Mouse (Mus musculus) lung, postnatal 4 days (tissue): ENCODE measurements around the gene Hs3st5.

ENCODE experiments used
- DNase-seq, 2 experiments: peaks; one replicate each; pipeline ENCODE4 v3.0.0; 2021

The Hs3st5 gene

DNA sequence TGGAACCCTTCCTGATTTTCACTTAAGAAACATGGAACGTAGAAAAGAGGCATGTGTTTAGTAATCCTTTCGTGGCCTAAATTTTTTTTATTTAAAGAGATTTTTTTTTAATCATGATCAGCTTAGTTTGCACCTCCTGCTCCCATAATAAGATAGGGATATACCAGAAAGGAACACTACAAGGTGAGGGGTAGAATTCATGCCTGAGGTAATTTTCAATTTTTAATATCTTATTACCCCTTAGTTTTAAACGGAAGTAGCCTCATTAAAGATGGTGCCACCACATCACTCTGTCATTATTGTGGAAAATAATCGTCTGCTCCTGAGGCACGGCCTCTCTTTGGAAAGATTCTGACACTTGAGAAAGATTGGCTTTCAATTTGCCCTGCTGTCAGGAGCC, 299.2 kb downstream of the Hs3st5 start:
- no peak for DNase-seq

GRCm38 (mm10) chr10:36807007-36807406, 300.4 kb downstream of the Hs3st5 start:
- DNase-seq = no peak

GRCm38 (mm10) chr10:36818867-36819266, 312.3 kb downstream of the Hs3st5 start:
- no peak for DNase-seq

- no peak for DNase-seq
Measured at GRCm38 (mm10) chr10:36829079-36829478, 322.5 kb downstream of the Hs3st5 start.

DNA sequence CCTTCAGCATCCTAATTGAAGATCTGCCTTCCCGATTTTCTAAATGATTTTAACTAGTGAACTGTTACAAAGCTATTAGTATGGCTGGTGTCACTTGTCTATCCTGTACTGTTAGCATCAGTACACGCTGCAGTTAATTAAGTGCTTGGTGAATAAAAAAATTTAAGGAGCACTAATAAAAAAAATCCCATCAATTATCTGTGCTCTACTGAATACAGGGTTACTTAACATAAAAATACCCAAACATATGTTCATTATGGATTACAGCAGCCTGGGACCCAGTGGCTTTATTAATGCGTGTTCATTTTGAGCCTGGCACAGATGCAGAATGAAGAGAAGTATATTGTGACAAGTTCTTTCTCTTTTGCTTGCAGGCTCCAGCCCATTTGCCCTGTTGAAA, 325.6 kb downstream of the Hs3st5 start:
- DNase-seq = no peak

GRCm38 (mm10) chr10:36834224-36834623, 327.6 kb downstream of the Hs3st5 start:
- DNase-seq = peak in 1 of 2 experiments; percentile 5

- no peak for DNase-seq
Measured at GRCm38 (mm10) chr10:36835836-36836516, 329.4 kb downstream of the Hs3st5 start.

- DNase-seq = no peak
Measured at GRCm38 (mm10) chr10:36850231-36850630, 343.6 kb downstream of the Hs3st5 start.

- DNase-seq = no peak
Measured at GRCm38 (mm10) chr10:36862127-36862895, 355.7 kb downstream of the Hs3st5 start.
